Mouse (Mus musculus) bone marrow, adult 2 months (tissue): ENCODE measurements around the gene Pak1.
"Not testable (repeated sequence)": the region's sequence is repeated elsewhere in the genome, so short reads cannot be mapped to it uniquely, and the experiment has no call there.

Experiments used
- CTCF ChIP-seq: fragments of 200-500 bp; IDR thresholded peaks from 2 replicates; pipeline ENCODE4 v1.5.1; 2011; ENCODE audit warnings: low read length, control low read depth; ENCODE audit not compliant: control insufficient read depth, insufficient read depth
- POLR2A ChIP-seq: fragments of 200-500 bp; IDR thresholded peaks from 2 replicates; pipeline ENCODE4 v1.6.1; 2011; ENCODE audit warnings: low read depth, mild to moderate bottlenecking, control low read depth, low read length, borderline replicate concordance; ENCODE audit not compliant: control insufficient read depth

DNA sequence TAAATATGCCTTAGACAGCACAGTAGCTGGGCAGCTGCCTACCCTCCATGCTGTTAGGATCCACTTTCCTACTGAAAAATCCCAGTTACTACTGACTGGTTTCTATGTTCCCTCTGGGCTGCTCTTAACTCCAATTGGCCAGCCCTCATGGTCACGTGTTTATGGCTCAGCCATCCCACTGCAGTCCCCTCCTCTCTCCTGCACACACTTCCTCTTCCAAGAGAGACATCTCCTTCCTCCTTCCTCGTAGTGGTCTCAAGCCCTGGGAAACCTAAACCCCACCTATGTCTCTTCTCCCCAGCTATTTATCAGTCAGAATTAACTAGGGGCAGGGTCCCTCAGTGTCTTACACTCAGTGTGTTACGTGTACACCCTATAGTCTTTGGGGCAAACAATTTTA, 61.2 kb downstream of the Pak1 start:
- TF ChIP-seq CTCF, POLR2A: not testable (repeated sequence)
